Mouse (Mus musculus): ENCODE measurements around the gene Gm28308. TPM values are rescaled to one million over a fixed set of nuclear protein-coding genes. Genes with fewer than 3 reads are reported as not detected.

Gm28308 gene
- polyA plus RNA-seq, 1 experiment from 2014 or later, result not detected

GRCm38 (mm10) chr6:52252016-52252774 lies 39.1 kb upstream of the Gm28308 start:
- no peak for ATAC-seq (ENCODE audit: low FRiP score, low read depth)
- Histone ChIP-seq H3K9ac (peak overlapping the region; percentile 87), H3K4me1 (peaks cover 37% of the 10 kb centered on the region), H3K9me3 (no peaks in the 10 kb centered on the region), H3K4me3 (peak overlapping the region; percentile 95), H3K27me3 (peaks cover 13% of the 10 kb centered on the region), H3K27ac (peak overlapping the region; percentile 97), H3K36me3 (peaks cover 18% of the 10 kb centered on the region; the same call in 1 of the 2 replicates), H3K4me2 (replicated peaks) (peak overlapping the region; percentile 75)
- WGBS, result 5% methylated on average over 24 of the region's 24 CpGs

- no peak for ATAC-seq (ENCODE audit: low FRiP score, low read depth)
- Histone ChIP-seq H3K27me3 (peaks cover 13% of the 10 kb centered on the region), H3K27ac (peak overlapping the region; percentile 97)
Observed at GRCm38 (mm10) chr6:52251177-52251879, 38.2 kb upstream of the Gm28308 start.

GRCm38 (mm10) chr6:52249826-52250225 lies 36.7 kb upstream of the Gm28308 start:
- H3K36me3 ChIP-seq, result peaks cover 18% of the 10 kb centered on the region; the same call in 1 of the 2 replicates
- peak overlapping the region; percentile 97 for H3K27ac ChIP-seq
- H3K4me1 ChIP-seq, result peaks cover 37% of the 10 kb centered on the region
- H3K27me3 ChIP-seq, result peaks cover 13% of the 10 kb centered on the region
- no peak for ATAC-seq (ENCODE audit: low FRiP score, low read depth)
- 6% methylated on average over 4 of the region's 4 CpGs for WGBS
- no peaks in the 10 kb centered on the region for H3K9me3 ChIP-seq
- H3K4me2 ChIP-seq (replicated peaks), result peak overlapping the region; percentile 75
- peak overlapping the region; percentile 95 for H3K4me3 ChIP-seq
- H3K9ac ChIP-seq, result peak overlapping the region; percentile 100

More at GRCm38 (mm10) chr6:52251177-52251879, 38.2 kb upstream of the Gm28308 start:
- H3K4me3 ChIP-seq, result peak overlapping the region; percentile 95
- H3K4me2 ChIP-seq (replicated peaks), result peak overlapping the region; percentile 75
- 5% methylated on average over 7 of the region's 7 CpGs for WGBS
- H3K4me1 ChIP-seq, result peaks cover 37% of the 10 kb centered on the region
- no peaks in the 10 kb centered on the region for H3K9me3 ChIP-seq
- peak overlapping the region; percentile 87 for H3K9ac ChIP-seq
- H3K36me3 ChIP-seq, result peaks cover 18% of the 10 kb centered on the region; the same call in 1 of the 2 replicates

- H3K27me3 ChIP-seq, result peaks cover 13% of the 10 kb centered on the region
- H3K36me3 ChIP-seq, result peaks cover 18% of the 10 kb centered on the region; the same call in 1 of the 2 replicates
- peak overlapping the region; percentile 95 for H3K4me3 ChIP-seq
- no peaks in the 10 kb centered on the region for H3K9me3 ChIP-seq
- ATAC-seq (ENCODE audit: low FRiP score, low read depth), result no peak
- WGBS, result 4% methylated on average over 16 of the region's 16 CpGs
- peaks cover 37% of the 10 kb centered on the region for H3K4me1 ChIP-seq
- H3K27ac ChIP-seq, result peak overlapping the region; percentile 97
- peak overlapping the region; percentile 100 for H3K9ac ChIP-seq
- H3K4me2 ChIP-seq (replicated peaks), result peak overlapping the region; percentile 75
Observed at GRCm38 (mm10) chr6:52249415-52249738, 36.2 kb upstream of the Gm28308 start.

- Histone ChIP-seq H3K4me1 (peaks cover 39% of the 10 kb centered on the region), H3K36me3 (peaks cover 18% of the 10 kb centered on the region; the same call in 1 of the 2 replicates), H3K27ac (peak overlapping the region; percentile 97), H3K9ac (peak overlapping the region; percentile 100), H3K4me2 (replicated peaks) (peak overlapping the region; percentile 75), H3K27me3 (peaks cover 13% of the 10 kb centered on the region), H3K4me3 (peak overlapping the region; percentile 95), H3K9me3 (no peaks in the 10 kb centered on the region)
- ATAC-seq (ENCODE audit: low FRiP score, low read depth), result no peak
- 2% methylated on average over 27 of the region's 27 CpGs for WGBS
Observed at GRCm38 (mm10) chr6:52248638-52249414, 35.7 kb upstream of the Gm28308 start.

- H3K9ac ChIP-seq, result peak overlapping the region; percentile 100
- H3K4me3 ChIP-seq, result peak overlapping the region; percentile 95
- H3K4me2 ChIP-seq (replicated peaks), result peak overlapping the region; percentile 75
- no peaks in the 10 kb centered on the region for H3K9me3 ChIP-seq
- 3% methylated on average over 23 of the region's 23 CpGs for WGBS
- H3K4me1 ChIP-seq, result peaks cover 47% of the 10 kb centered on the region
- peak overlapping the region; percentile 97 for H3K27ac ChIP-seq
- H3K36me3 ChIP-seq, result peaks cover 16% of the 10 kb centered on the region; the same call in 1 of the 2 replicates
- no peak for ATAC-seq (ENCODE audit: low FRiP score, low read depth)
- peaks cover 13% of the 10 kb centered on the region for H3K27me3 ChIP-seq
Observed at GRCm38 (mm10) chr6:52247766-52248637, 34.9 kb upstream of the Gm28308 start.

- Histone ChIP-seq H3K9ac (peak overlapping the region; percentile 100), H3K27me3 (peaks cover 17% of the 10 kb centered on the region), H3K4me1 (peaks cover 50% of the 10 kb centered on the region), H3K4me3 (peak overlapping the region; percentile 95), H3K36me3 (peaks cover 11% of the 10 kb centered on the region; the same call in 1 of the 2 replicates), H3K4me2 (replicated peaks) (peak overlapping the region; percentile 75), H3K9me3 (no peaks in the 10 kb centered on the region), H3K27ac (peak overlapping the region; percentile 99)
- 7% methylated on average over 3 of the region's 3 CpGs for WGBS
- no peak for ATAC-seq (ENCODE audit: low FRiP score, low read depth)
Observed at GRCm38 (mm10) chr6:52246916-52247315, 33.8 kb upstream of the Gm28308 start.

GRCm38 (mm10) chr6:52246403-52246803 lies 33.3 kb upstream of the Gm28308 start:
- no peak for ATAC-seq (ENCODE audit: low FRiP score, low read depth)
- Histone ChIP-seq H3K4me3 (peak overlapping the region; percentile 95), H3K36me3 (peaks cover 11% of the 10 kb centered on the region; the same call in 1 of the 2 replicates), H3K9ac (peak overlapping the region; percentile 100), H3K4me1 (peaks cover 50% of the 10 kb centered on the region), H3K9me3 (no peaks in the 10 kb centered on the region), H3K27ac (peak overlapping the region; percentile 99), H3K4me2 (replicated peaks) (peak overlapping the region; percentile 75), H3K27me3 (peaks cover 14% of the 10 kb centered on the region)
- under 1% methylated on average over 26 of the region's 26 CpGs for WGBS

- Histone ChIP-seq H3K4me1 (peaks cover 50% of the 10 kb centered on the region), H3K36me3 (peaks cover 11% of the 10 kb centered on the region; the same call in 1 of the 2 replicates), H3K4me2 (replicated peaks) (peak within 1 kb of the TSS; percentile 75), H3K4me3 (peak within 1 kb of the TSS; percentile 95), H3K27ac (peak within 1 kb of the TSS; percentile 99), H3K9ac (peak within 1 kb of the TSS; percentile 100), H3K27me3 (peaks cover 12% of the 10 kb centered on the region), H3K9me3 (no peaks in the 10 kb centered on the region)
- ATAC-seq (ENCODE audit: low FRiP score, low read depth), result peak; percentile 59
- under 1% methylated on average over 20 of the region's 20 CpGs for WGBS
Observed at GRCm38 (mm10) chr6:52245757-52246142, 32.6 kb upstream of the Gm28308 start, which contains the start of gene Hoxa11. Hoxa11 (minus strand) TSS chr6:52245810.

GRCm38 (mm10) chr6:52245040-52245756 lies 32.1 kb upstream of the Gm28308 start:
- H3K4me3 ChIP-seq, result peak overlapping the region; percentile 95
- peak overlapping the region; percentile 99 for H3K27ac ChIP-seq
- peaks cover 11% of the 10 kb centered on the region; the same call in 1 of the 2 replicates for H3K36me3 ChIP-seq
- 0 out of 2 replicates have a peak, but pooled peaks have one; percentile 10 for ATAC-seq (ENCODE audit: low FRiP score, low read depth)
- peak overlapping the region; percentile 75 for H3K4me2 ChIP-seq (replicated peaks)
- peaks cover 47% of the 10 kb centered on the region for H3K4me1 ChIP-seq
- under 1% methylated on average over 67 of the region's 71 CpGs for WGBS
- H3K27me3 ChIP-seq, result peaks cover 9% of the 10 kb centered on the region; the same call in 1 of the 2 replicates
- no peaks in the 10 kb centered on the region for H3K9me3 ChIP-seq
- peak overlapping the region; percentile 100 for H3K9ac ChIP-seq

Data from limb, embryonic 13.5 days (tissue).